Mouse (Mus musculus): ENCODE measurements at regions not wholly inside any gene's neighbourhood (a gene's known extent, or its start where the extent isn't known, plus 50 kb on each side); places are given as distances from the start of the nearest gene placed in this dataset.

DNA sequence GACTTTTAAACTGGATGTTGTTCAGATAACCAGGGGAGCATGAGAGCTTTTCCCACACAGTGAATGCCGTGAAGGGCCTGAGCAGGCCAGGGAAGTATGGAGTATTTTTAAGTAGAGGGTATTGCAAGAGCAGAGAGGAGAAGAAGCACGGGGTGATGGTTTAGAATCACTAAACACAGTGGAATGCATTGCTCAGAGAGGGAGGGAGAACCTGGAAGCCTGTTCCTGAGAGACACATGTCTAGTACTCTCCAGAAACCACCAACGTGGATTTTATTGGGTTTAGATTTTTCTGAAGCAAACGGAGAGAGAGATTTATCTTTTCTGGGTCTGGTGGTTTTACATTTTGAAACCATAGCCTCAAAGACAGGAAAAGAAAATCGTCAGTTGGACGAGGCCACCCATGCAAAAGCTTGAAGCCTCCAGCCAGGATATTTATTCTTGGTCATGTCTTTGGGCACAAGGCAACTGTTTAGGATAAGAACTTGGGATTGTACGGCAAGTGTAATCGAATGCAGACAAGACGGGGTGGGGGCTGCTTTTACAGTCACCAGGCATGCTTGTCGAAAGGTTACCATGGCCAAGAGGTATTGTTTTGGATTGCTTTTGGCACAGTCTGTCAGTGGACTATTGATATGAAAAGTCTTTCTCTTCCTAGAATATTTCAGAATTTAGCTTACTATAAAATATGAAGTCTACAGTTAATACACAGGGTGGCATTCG lies 306.2 kb downstream of the Sorl1 start:
- H3K4me3 ChIP-seq (ENCODE audit: low read depth, low read length): no peak overlapping the region
- H3K36me3 ChIP-seq (replicated peaks): no peaks in the 10 kb centered on the region
- no peaks in the 10 kb centered on the region for H3K4me1 ChIP-seq (ENCODE audit: insufficient read depth, low read depth, low read length)
- no peak for TF ChIP-seq GATA2 (IDR thresholded peaks at IDR 0.05; ENCODE audit: borderline replicate concordance, low read depth, low read length)
- no peak for TF ChIP-seq POLR2AphosphoS5 (IDR thresholded peaks at IDR 0.05; ENCODE audit: insufficient replicate concordance, low read depth, low read length)
- no peak for TF ChIP-seq CTCF (IDR thresholded peaks at IDR 0.05; ENCODE audit: low read depth, low read length)
- no peak for TF ChIP-seq GATA1 (IDR thresholded peaks at IDR 0.05; ENCODE audit: borderline replicate concordance, low read length)
- no peak for TF ChIP-seq TAL1 (conservative IDR thresholded peaks at IDR 0.05; ENCODE audit: low read depth, low read length)
- no peaks in the 10 kb centered on the region for H3K27me3 ChIP-seq (ENCODE audit: insufficient read depth, low read length)
- ATAC-seq (ENCODE audit: extremely low read depth, insufficient number of reproducible peaks, low FRiP score, poor library complexity, severe bottlenecking) (no peak), DNase-seq (ENCODE audit: low spot score) (no peak)
- H3K9me3 ChIP-seq (replicated peaks): peaks cover 2% of the 10 kb centered on the region; the same call in 1 of the 2 replicates

DNA sequence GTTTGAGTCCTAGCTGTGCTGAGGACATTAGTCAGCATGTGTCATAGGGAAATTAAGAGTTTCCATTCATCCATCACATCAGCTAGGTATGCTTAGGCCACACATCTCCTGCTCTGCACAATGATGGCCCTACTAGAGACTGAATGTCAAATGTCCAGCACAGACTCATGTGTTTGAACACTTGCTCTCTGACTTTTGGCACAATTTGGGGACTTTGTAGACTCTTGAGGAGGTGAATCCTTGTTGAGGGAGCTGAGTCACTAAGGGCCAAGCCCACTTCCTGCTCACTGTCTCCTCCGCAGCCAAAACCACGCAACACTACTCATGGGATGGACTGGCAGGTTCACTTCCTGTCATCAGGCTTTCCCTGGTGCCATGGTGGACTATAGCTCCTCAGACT lies 308.2 kb downstream of the Sorl1 start:
- peaks cover 2% of the 10 kb centered on the region; the same call in 1 of the 2 replicates for H3K9me3 ChIP-seq (replicated peaks)
- H3K36me3 ChIP-seq (replicated peaks): no peaks in the 10 kb centered on the region
- H3K27me3 ChIP-seq (ENCODE audit: insufficient read depth, low read length): no peaks in the 10 kb centered on the region
- ATAC-seq (ENCODE audit: extremely low read depth, insufficient number of reproducible peaks, low FRiP score, poor library complexity, severe bottlenecking): no peak
- no peaks in the 10 kb centered on the region for H3K4me1 ChIP-seq (ENCODE audit: insufficient read depth, low read depth, low read length)
- TF ChIP-seq POLR2AphosphoS5 (IDR thresholded peaks at IDR 0.05; ENCODE audit: insufficient replicate concordance, low read depth, low read length) (no peak), GATA2 (IDR thresholded peaks at IDR 0.05; ENCODE audit: borderline replicate concordance, low read depth, low read length) (no peak), TAL1 (conservative IDR thresholded peaks at IDR 0.05; ENCODE audit: low read depth, low read length) (no peak)
- H3K4me3 ChIP-seq (ENCODE audit: low read depth, low read length): no peak overlapping the region
- no peak for DNase-seq (ENCODE audit: low spot score)

DNA sequence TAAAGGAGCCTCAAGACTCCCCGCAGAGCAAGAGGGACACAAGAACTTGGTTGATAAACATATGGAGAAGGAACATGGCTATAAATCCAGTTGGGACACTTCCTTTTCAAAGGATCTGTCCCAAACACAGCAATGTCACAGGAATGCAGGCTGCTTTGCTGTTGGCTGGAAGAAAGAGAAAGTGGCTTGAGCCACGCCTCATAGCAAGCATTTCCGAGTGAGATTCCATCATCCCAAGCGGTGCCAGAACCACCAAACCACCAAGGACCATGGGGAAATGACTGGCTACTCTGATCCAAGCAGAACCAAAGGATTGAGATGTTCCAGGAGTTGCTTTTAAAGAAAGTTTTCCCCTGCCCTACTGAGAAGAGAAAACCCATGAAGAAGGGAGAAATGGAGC lies 314.8 kb downstream of the Sorl1 start:
- H3K9me3 ChIP-seq (replicated peaks): no peaks in the 10 kb centered on the region; the same call in 1 of the 2 replicates
- no peaks in the 10 kb centered on the region for H3K27me3 ChIP-seq (ENCODE audit: insufficient read depth, low read length)
- DNase-seq (ENCODE audit: low spot score): no peak
- H3K36me3 ChIP-seq (replicated peaks): no peaks in the 10 kb centered on the region
- ATAC-seq (ENCODE audit: extremely low read depth, insufficient number of reproducible peaks, low FRiP score, poor library complexity, severe bottlenecking): no peak
- TF ChIP-seq TAL1 (conservative IDR thresholded peaks at IDR 0.05; ENCODE audit: low read depth, low read length) (no peak), CTCF (IDR thresholded peaks at IDR 0.05; ENCODE audit: low read depth, low read length) (no peak), GATA2 (IDR thresholded peaks at IDR 0.05; ENCODE audit: borderline replicate concordance, low read depth, low read length) (no peak), POLR2AphosphoS5 (IDR thresholded peaks at IDR 0.05; ENCODE audit: insufficient replicate concordance, low read depth, low read length) (no peak), GATA1 (IDR thresholded peaks at IDR 0.05; ENCODE audit: borderline replicate concordance, low read length) (no peak)
- no peak overlapping the region for H3K4me3 ChIP-seq (ENCODE audit: low read depth, low read length)
- H3K4me1 ChIP-seq (ENCODE audit: insufficient read depth, low read depth, low read length): no peaks in the 10 kb centered on the region

DNA sequence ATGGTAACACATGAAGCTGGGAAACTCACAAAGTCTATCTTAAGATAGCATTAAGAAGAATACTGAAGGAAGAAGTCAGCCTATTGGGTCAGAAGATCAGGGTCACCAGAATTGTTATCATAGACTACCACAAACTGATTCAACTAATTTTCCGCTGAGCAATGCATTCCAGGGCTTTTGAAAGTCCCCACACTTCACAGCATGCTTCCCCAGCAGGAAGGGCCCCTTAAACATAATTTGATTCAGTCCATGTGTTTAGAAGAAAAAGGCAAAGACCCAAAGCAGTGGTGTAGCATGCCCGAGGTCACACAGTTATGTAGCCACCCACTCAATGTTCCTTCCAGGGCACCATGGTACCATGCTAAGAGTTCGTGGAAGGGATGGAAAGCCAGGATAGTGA lies 315.3 kb downstream of the Sorl1 start:
- Histone ChIP-seq H3K27me3 (ENCODE audit: insufficient read depth, low read length) (no peaks in the 10 kb centered on the region), H3K4me1 (ENCODE audit: insufficient read depth, low read depth, low read length) (no peaks in the 10 kb centered on the region), H3K9me3 (replicated peaks) (no peaks in the 10 kb centered on the region; the same call in 1 of the 2 replicates), H3K36me3 (replicated peaks) (no peaks in the 10 kb centered on the region), H3K4me3 (ENCODE audit: low read depth, low read length) (no peak overlapping the region)
- no peak for ATAC-seq (ENCODE audit: extremely low read depth, insufficient number of reproducible peaks, low FRiP score, poor library complexity, severe bottlenecking)
- no peak for DNase-seq (ENCODE audit: low spot score)
- TF ChIP-seq GATA2 (IDR thresholded peaks at IDR 0.05; ENCODE audit: borderline replicate concordance, low read depth, low read length) (no peak), CTCF (IDR thresholded peaks at IDR 0.05; ENCODE audit: low read depth, low read length) (no peak), TAL1 (conservative IDR thresholded peaks at IDR 0.05; ENCODE audit: low read depth, low read length) (no peak), POLR2AphosphoS5 (IDR thresholded peaks at IDR 0.05; ENCODE audit: insufficient replicate concordance, low read depth, low read length) (no peak), GATA1 (IDR thresholded peaks at IDR 0.05; ENCODE audit: borderline replicate concordance, low read length) (no peak)

DNA sequence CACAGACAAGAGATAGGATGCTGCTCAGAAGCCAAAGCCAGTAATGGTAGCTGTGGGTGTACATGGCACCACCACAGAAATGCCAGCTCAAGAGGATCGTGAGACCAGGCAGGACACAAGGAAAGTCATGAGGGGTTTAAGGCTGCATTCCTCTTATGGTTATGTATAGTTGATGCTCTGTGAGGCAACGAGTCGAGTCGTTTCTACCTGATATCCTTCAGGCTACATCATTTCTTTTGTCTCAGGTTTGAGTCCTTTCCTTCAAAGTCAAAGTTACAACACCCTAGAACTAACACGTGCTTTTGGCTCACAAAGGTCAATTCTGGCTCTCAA lies 317.8 kb downstream of the Sorl1 start:
- ATAC-seq (ENCODE audit: extremely low read depth, insufficient number of reproducible peaks, low FRiP score, poor library complexity, severe bottlenecking): no peak
- no peak for DNase-seq (ENCODE audit: low spot score)

GRCm38 (mm10) chr9:41805491-41806288 lies 318.4 kb downstream of the Sorl1 start:
- DNase-seq (ENCODE audit: low spot score) (no peak), ATAC-seq (ENCODE audit: extremely low read depth, insufficient number of reproducible peaks, low FRiP score, poor library complexity, severe bottlenecking) (no peak)
- H3K9me3 ChIP-seq (replicated peaks): no peaks in the 10 kb centered on the region; the same call in 1 of the 2 replicates
- no peaks in the 10 kb centered on the region for H3K36me3 ChIP-seq (replicated peaks)
- TF ChIP-seq CTCF (IDR thresholded peaks at IDR 0.05; ENCODE audit: low read depth, low read length): no peak
- TF ChIP-seq GATA1 (IDR thresholded peaks at IDR 0.05; ENCODE audit: borderline replicate concordance, low read length): no peak
- no peak for TF ChIP-seq TAL1 (conservative IDR thresholded peaks at IDR 0.05; ENCODE audit: low read depth, low read length)
- TF ChIP-seq POLR2AphosphoS5 (IDR thresholded peaks at IDR 0.05; ENCODE audit: insufficient replicate concordance, low read depth, low read length): no peak
- TF ChIP-seq GATA2 (IDR thresholded peaks at IDR 0.05; ENCODE audit: borderline replicate concordance, low read depth, low read length): no peak
- no peaks in the 10 kb centered on the region for H3K4me1 ChIP-seq (ENCODE audit: insufficient read depth, low read depth, low read length)
- no peak overlapping the region for H3K4me3 ChIP-seq (ENCODE audit: low read depth, low read length)
- H3K27me3 ChIP-seq (ENCODE audit: insufficient read depth, low read length): no peaks in the 10 kb centered on the region

More for the DNA sequence above, 317.8 kb downstream of the Sorl1 start:
- H3K4me1 ChIP-seq (ENCODE audit: insufficient read depth, low read depth, low read length): no peaks in the 10 kb centered on the region
- H3K4me3 ChIP-seq (ENCODE audit: low read depth, low read length): no peak overlapping the region
- H3K27me3 ChIP-seq (ENCODE audit: insufficient read depth, low read length): no peaks in the 10 kb centered on the region
- H3K9me3 ChIP-seq (replicated peaks): no peaks in the 10 kb centered on the region; the same call in 1 of the 2 replicates
- no peak for TF ChIP-seq GATA2 (IDR thresholded peaks at IDR 0.05; ENCODE audit: borderline replicate concordance, low read depth, low read length)
- TF ChIP-seq GATA1 (IDR thresholded peaks at IDR 0.05; ENCODE audit: borderline replicate concordance, low read length): no peak
- no peak for TF ChIP-seq CTCF (IDR thresholded peaks at IDR 0.05; ENCODE audit: low read depth, low read length)
- no peak for TF ChIP-seq TAL1 (conservative IDR thresholded peaks at IDR 0.05; ENCODE audit: low read depth, low read length)
- no peak for TF ChIP-seq POLR2AphosphoS5 (IDR thresholded peaks at IDR 0.05; ENCODE audit: insufficient replicate concordance, low read depth, low read length)
- H3K36me3 ChIP-seq (replicated peaks): no peaks in the 10 kb centered on the region

All from G1E (cell line).